Mouse (Mus musculus) 3T3-L1 (cell line): ENCODE measurements around the gene Trpm8.

Experiments used
- DNase-seq: peaks from one replicate; pipeline ENCODE4 v3.0.0-alpha.2; 2015; ENCODE audit warnings: low read depth, low spot score

Gene Trpm8

DNA sequence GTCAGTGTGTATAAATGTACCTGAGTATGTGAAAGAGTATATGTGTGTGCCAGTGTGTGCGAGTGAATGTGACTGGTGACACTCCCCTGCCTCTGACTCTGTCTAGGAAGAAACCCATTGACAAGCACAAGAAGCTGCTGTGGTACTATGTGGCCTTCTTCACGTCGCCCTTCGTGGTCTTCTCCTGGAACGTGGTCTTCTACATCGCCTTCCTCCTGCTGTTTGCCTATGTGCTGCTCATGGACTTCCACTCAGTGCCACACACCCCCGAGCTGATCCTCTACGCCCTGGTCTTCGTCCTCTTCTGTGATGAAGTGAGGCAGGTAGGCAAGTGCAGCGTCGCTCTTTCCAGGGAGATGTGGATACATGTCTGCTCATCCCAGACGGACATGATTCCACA, 77.6 kb downstream of the Trpm8 start:
- no peak for DNase-seq

- no peak for DNase-seq
Measured at GRCm38 (mm10) chr1:88355681-88356080, 78.2 kb downstream of the Trpm8 start.

GRCm38 (mm10) chr1:88356616-88357015, 79.2 kb downstream of the Trpm8 start:
- DNase-seq, result no peak

GRCm38 (mm10) chr1:88357458-88358090, 80.1 kb downstream of the Trpm8 start:
- DNase-seq, result peak; percentile 85

DNA sequence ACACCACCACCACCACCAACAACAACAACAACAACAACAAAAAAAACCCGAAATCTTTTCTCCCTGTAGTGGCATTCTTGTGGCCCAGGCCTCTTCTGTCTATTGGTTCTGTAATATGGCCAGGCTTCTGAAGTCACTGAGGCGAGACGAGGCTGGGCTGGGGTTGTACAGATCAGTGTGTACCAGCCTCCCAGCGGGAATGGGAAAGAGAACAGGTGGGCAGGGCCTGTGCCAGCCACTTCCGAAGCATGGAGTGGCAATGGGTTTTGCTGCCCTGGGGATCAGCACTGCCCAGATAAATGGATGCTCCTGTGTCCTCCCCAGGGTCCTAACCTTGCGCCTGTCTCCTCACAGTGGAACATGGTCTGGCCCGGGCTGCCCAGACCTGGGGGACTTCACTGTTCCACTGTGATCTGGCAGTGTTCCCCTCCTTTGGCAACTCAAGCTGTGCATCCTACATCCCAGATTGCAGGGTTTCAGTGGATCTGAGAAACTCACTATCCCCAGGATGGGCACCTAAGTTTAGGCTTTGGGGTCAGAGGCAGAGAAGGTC, 80.7 kb downstream of the Trpm8 start:
- no peak for DNase-seq

- peak; percentile 74 for DNase-seq
Measured at GRCm38 (mm10) chr1:88361085-88361484, 83.6 kb downstream of the Trpm8 start.

DNA sequence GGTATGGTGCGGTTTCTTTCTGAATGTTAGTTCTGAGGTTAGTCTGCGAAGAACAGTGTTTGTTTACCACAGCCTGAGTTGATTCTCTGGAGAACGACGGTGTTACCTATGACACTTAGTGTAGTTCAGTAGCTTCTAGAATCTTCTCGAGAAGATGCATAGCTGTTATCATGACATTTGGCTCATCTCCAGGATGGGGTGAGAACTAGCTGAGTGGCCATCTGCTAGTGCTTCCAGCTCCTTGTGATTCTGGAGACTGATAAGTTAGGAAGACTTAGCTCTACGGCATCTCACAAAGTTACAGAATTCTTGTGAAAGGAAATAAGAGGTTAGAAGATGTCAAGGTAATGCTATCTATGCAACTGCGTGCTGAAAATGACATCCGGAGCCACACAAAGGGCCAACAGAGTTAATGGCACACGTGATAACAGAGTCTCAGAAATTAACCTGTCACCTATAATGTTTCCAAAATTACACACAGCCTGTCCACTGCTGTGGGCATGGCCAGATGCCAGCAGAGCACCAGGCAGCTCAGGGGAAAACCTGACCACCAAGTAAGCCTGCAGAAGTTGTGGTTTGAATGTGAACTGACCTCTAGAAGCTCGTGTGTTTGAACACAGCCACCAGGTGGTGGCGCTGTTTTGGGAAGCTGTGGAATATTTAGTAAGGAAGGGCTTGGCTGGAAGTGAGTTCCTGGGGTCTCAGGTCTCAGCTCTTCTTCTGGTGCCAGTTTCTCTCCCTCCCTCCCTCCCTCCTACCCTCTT, 89.6 kb downstream of the Trpm8 start:
- DNase-seq, result no peak

DNA sequence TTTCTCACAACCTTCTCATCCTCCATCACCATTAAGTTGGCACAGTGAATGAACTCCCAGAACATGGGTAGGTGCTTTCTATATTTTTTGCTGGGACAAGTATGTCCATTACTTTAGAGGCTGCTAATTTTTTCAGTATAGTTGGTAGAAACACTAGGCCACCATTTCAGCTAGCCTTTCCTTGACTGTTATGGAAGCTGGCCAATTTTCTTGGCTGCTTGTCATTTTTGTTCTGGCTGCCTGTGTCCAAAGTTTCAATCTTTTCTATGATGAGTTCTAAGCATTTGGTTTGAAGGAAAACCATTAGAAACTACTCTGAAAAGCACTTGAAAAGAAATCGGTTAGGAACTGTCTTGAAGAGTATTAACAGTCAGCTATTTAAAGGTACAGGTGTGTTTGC, 101.0 kb downstream of the Trpm8 start:
- DNase-seq, result no peak

DNA sequence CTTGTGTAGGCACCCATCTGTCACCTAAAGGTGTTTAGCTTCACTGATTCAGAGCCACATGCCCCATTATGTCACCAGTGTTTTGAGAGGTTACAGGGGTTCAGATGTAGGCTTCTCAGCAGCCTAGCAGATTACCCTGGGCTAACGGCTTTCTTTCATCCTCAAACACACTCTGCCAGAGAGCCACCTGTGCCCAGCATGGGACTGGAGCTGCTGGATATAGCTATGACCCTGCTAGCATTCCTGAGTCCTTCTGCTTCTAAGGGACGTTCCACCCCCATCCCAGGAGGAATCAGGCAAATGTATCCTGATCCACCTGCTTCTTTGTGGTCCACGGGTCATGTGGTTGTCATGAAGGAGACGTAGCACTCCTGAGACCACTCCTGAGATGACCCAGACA, 114.2 kb downstream of the Trpm8 start:
- no peak for DNase-seq

DNA sequence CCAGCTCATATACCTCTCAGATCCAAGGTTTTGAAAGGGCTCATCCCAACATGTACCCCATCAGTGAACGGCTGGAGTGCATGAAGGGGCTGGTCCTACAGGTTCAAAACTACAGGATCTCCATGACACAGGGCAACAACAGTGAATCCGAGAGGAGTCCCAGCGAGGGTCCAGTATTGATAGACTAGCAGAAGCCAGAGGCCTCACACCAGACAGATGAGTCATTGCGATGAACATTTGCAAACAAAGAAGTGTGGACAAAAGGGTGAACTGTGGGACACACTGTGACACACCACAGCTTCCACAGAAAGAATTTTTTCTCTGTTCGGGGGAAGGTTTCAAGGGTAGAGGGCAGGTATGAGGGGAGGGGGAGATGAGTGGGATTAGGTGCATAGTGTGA, 115.9 kb downstream of the Trpm8 start:
- peak; percentile 11 for DNase-seq

- no peak for DNase-seq
Measured at GRCm38 (mm10) chr1:88403378-88403777, 125.9 kb downstream of the Trpm8 start.

- no peak for DNase-seq
Measured at GRCm38 (mm10) chr1:88406078-88406806, 128.8 kb downstream of the Trpm8 start.

GRCm38 (mm10) chr1:88406807-88407198, 129.3 kb downstream of the Trpm8 start, which contains the start of gene Spp2:
Gene Spp2, plus strand, starts transcription at chr1:88406961.
- DNase-seq, result no peak

DNA sequence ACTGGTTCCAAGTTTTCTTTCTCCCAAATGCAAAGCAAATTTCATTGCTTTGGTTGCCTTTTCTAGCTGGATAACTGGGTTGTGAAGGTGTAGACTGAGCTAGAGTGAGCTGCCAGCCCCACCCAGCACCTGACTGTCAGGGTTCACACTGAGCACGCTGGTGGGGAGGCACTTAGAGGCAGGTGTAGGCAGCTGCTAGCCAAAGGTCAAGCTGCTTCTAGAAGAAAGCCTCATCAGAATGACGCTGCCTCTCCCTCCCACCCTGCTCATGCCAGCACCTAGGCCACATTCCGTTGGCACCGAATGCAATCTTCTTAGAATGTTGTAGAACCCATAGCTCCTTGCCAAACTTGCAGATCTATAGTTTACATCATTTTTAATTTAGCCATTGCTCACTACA, 130.9 kb downstream of the Trpm8 start:
- DNase-seq, result no peak

DNA sequence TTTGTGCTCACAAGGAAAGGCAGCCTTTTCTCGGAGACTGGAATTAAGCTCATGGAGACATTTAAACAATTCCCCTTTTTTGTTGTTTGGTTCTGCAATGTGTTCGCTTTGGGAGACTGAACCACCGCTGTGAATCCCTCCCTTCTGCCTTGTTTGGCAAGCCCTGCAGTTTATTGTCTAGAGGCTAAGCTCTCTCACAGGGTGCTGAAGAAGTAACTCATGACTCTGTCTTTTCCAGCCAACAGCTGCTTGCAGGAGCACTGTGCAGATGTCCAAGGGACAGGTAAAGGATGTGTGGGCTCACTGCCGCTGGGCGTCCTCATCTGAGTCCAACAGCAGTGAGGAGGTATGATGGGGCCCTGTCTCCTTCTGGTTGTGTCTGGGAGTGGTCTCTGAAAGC, 134.6 kb downstream of the Trpm8 start:
- no peak for DNase-seq

DNA sequence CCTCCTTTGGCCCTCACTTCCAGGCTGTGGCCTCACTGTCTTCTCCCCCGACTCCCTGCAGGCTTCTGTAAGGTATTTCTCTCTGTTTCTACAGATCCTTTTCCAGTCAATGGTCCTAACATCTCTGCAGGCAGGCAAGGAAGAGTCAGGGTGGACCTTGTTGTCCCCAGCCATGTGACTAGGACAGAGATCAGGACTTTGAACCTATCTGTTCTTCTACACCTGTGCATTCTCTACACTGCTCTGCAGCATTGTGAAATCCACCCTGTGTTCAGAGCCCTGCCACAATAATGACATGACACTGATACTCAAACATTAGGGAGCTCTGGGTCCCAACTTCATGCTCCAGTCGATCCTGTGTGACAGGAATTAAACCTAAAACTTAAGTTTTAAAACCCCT, 141.5 kb downstream of the Trpm8 start:
- no peak for DNase-seq

- DNase-seq, result no peak
Measured at GRCm38 (mm10) chr1:88422045-88422444, 144.6 kb downstream of the Trpm8 start.

DNA sequence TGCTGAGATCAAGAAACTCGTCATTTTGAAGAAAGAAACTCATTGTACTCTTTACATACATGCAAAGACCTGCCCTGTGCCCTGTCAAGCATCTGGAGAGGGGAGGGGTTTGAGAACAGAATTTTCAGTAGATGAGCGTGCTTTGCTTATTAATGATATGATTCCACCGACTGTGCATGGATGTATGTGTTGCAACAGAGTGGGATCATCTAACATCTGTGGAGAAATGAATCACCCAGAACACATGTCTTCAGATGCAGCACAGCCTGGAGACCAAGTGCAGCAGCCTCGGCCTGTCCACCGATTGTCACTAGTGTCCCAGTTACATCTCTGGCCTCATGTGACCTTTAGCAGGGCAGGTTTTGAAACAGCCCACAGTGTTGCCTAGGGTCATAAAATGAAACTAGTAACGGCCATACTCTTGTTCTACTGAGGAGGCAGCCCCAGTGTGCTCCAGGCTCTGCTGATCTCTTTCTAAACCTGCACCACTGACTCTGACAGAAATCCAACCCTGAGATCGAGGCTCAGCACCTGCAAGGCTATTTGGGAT, 145.5 kb downstream of the Trpm8 start:
- peak; percentile 34 for DNase-seq

- peak; percentile 87 for DNase-seq
Measured at GRCm38 (mm10) chr1:88424602-88425252, 147.3 kb downstream of the Trpm8 start.

DNA sequence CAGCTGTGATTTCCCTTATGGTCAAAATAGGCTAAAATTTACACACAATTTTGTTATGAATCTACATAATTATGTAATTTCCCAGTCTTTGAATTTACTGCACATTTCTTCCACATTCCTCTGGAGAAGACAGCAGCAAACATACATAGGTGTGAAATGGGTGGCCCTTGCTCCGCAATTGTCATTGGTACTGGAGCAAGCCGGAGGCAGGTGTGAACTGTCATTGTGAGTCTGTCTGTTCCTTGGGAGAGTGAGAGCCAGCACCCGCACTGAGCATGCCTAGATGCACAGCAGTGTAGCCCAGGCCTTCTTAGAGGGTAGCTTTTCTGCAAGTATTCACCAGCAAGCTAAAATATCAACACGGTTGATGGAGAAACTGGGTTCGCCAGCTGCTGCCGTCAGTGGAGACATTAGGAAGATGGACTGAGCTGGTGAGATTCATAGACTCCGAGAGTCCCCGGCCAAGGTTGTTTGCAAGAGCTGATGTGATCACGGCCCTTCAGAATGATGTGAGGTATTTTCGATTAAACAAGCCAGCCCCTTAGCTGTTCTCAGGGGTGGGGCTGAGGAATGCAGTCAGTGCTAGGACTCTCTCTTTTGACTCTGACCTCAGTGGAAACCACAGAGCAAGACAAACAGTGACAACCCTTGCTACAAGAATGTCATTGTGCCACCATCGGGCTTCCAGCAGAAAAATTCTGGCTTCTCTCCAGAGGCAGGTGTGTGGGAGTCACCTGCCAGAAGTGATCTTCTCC, 150.7 kb downstream of the Trpm8 start:
- no peak for DNase-seq

DNA sequence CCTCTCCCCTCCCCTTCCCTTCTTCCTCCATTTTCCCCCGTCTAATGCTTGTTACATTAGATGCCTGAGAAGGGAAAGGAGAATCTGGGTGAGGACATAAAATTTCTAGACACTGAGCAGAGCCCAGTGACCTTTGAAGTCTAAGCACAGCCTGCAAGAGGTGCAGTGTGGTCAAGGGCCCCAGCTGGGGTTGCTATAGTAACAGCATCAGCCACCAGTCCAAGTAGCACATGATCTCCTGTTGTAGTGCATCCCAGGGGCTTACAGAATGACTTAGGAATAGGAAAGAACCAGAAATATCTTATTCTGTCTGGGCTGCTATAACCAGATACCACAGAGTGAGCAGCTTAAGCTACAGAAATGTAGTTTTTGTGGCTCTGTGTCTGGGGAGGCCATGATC, 152.0 kb downstream of the Trpm8 start:
- no peak for DNase-seq
